Mouse (Mus musculus): Measurements from ENCODE around the gene Chrna10. TPM values are rescaled to one million over a fixed set of nuclear protein-coding genes. Genes with fewer than 3 reads are reported as not detected.

Chrna10 gene
- total and polyA plus RNA-seq, 3 experiments = not detected

GRCm38 (mm10) chr7:102104126-102104525 lies 12.5 kb downstream of the Chrna10 start:
- peaks cover 0 to 3% of the 10 kb centered on the region in 2 experiments; a peak in 1 of 4 replicates for H3K36me3 ChIP-seq (ENCODE audit: control insufficient read depth in 1 of 2, insufficient read depth in 2 of 2, low read length in 2 of 2)
- no peak overlapping the region for H3K27ac ChIP-seq (ENCODE audit: control insufficient read depth, low read depth, low read length)
- no peaks in the 10 kb centered on the region for H3K9me3 ChIP-seq (replicated peaks; ENCODE audit: insufficient read depth, low read length)
- DNase-seq (ENCODE audit: low read depth, low spot score) = no peak
- H3K27me3 ChIP-seq (ENCODE audit: control insufficient read depth in 1 of 2, insufficient read depth in 2 of 2, low read length in 2 of 2) = no peaks in the 10 kb centered on the region; a peak in 3 of 4 replicates
- no peaks in the 10 kb centered on the region for H3K79me2 ChIP-seq (ENCODE audit: control insufficient read depth, insufficient read depth, low read length, poor library complexity)
- peaks cover 6 to 9% of the 10 kb centered on the region in 2 experiments for H3K4me1 ChIP-seq (ENCODE audit: control insufficient read depth in 1 of 2, insufficient read depth in 2 of 2, low read length in 2 of 2)
- H3K4me3 ChIP-seq (ENCODE audit: control insufficient read depth in 1 of 2, insufficient read depth in 1 of 2, low read depth in 2 of 2, low read length in 2 of 2) = no peak overlapping the region
- TF ChIP-seq USF2 (IDR thresholded peaks at IDR 0.05; ENCODE audit: borderline replicate concordance in 1 of 2, insufficient read depth in 1 of 2, low read depth in 1 of 2, low read length in 2 of 2) (no peak), ZMIZ1 (IDR thresholded peaks at IDR 0.05; ENCODE audit: low read depth, low read length) (no peak), MXI1 (IDR thresholded peaks at IDR 0.05; ENCODE audit: low read depth, low read length) (no peak), ZKSCAN1 (IDR thresholded peaks at IDR 0.05; ENCODE audit: low read depth, low read length) (no peak), RCOR1 (IDR thresholded peaks at IDR 0.05; ENCODE audit: low read depth, low read length) (no peak), CHD1 (IDR thresholded peaks at IDR 0.05; ENCODE audit: low read depth, low read length) (no peak)
- H3K9ac ChIP-seq (ENCODE audit: control insufficient read depth, low read depth, low read length, poor library complexity, severe bottlenecking) = no peak overlapping the region

DNA sequence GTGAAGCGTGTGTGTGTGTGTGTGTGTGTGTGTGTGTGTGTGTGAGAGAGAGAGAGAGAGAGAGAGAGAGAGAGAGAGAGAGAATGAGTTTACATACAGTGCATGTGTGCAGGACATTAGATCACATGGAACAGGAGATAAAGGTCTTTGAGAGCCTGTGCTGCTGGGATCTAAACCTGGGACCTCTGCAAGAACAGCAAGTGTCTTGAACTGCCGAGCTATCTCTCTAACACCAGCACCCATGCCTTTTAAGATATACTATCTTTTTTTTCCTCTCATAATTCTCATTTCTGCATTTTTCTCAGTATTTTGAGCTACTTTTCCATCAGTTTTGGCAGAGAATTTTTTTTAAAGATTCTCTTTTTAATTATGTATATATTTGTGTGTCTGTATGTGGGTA lies 13.1 kb downstream of the Chrna10 start:
- H3K27me3 ChIP-seq (ENCODE audit: control insufficient read depth in 1 of 2, insufficient read depth in 2 of 2, low read length in 2 of 2) = no peaks in the 10 kb centered on the region; a peak in 3 of 4 replicates
- H3K36me3 ChIP-seq (ENCODE audit: control insufficient read depth in 1 of 2, insufficient read depth in 2 of 2, low read length in 2 of 2) = peaks cover 0 to 3% of the 10 kb centered on the region in 2 experiments; a peak in 1 of 4 replicates
- no peaks in the 10 kb centered on the region for H3K79me2 ChIP-seq (ENCODE audit: control insufficient read depth, insufficient read depth, low read length, poor library complexity)
- H3K27ac ChIP-seq (ENCODE audit: control insufficient read depth, low read depth, low read length) = no peak overlapping the region
- H3K9ac ChIP-seq (ENCODE audit: control insufficient read depth, low read depth, low read length, poor library complexity, severe bottlenecking) = no peak overlapping the region
- H3K9me3 ChIP-seq (replicated peaks; ENCODE audit: insufficient read depth, low read length) = no peaks in the 10 kb centered on the region
- DNase-seq (ENCODE audit: low read depth, low spot score) = peak; percentile 62
- peaks cover 6 to 9% of the 10 kb centered on the region in 2 experiments for H3K4me1 ChIP-seq (ENCODE audit: control insufficient read depth in 1 of 2, insufficient read depth in 2 of 2, low read length in 2 of 2)
- H3K4me3 ChIP-seq (ENCODE audit: control insufficient read depth in 1 of 2, insufficient read depth in 1 of 2, low read depth in 2 of 2, low read length in 2 of 2) = no peak overlapping the region
- no peak for TF ChIP-seq HCFC1 (IDR thresholded peaks at IDR 0.05; ENCODE audit: low read depth, low read length)
- TF ChIP-seq TBP (IDR thresholded peaks at IDR 0.05; ENCODE audit: low read depth, low read length) = no peak
- TF ChIP-seq MAFK (IDR thresholded peaks at IDR 0.05; ENCODE audit: borderline replicate concordance, low read depth, low read length) = no peak
- no peak for TF ChIP-seq POLR2AphosphoS5 (IDR thresholded peaks at IDR 0.05; ENCODE audit: borderline replicate concordance, low read depth, low read length)
- TF ChIP-seq TCF12 (IDR thresholded peaks at IDR 0.05; ENCODE audit: low read depth, low read length) = peak; percentile 69; the same call in 1 of the 2 replicates
- TF ChIP-seq GATA1 (IDR thresholded peaks at IDR 0.05; ENCODE audit: low read depth, low read length) = peak; percentile 63
- TF ChIP-seq MXI1 (IDR thresholded peaks at IDR 0.05; ENCODE audit: low read depth, low read length) = no peak
- TF ChIP-seq CTCF (IDR thresholded peaks at IDR 0.05 in 2 of 3, conservative IDR thresholded peaks at IDR 0.05 in 1 of 3; ENCODE audit: control insufficient read depth in 1 of 3, insufficient read depth in 1 of 3, low read depth in 2 of 3, low read length in 3 of 3, poor library complexity in 1 of 3, severe bottlenecking in 1 of 3) = no peak
- TF ChIP-seq ZKSCAN1 (IDR thresholded peaks at IDR 0.05; ENCODE audit: low read depth, low read length) = no peak
- TF ChIP-seq POLR2A (IDR thresholded peaks at IDR 0.05; ENCODE audit: control insufficient read depth in 1 of 2, insufficient read depth in 1 of 2, low read depth in 1 of 2, low read length in 2 of 2, poor library complexity in 1 of 2) = no peak
- 0 out of 2 replicates have a peak, but pooled peaks have one; percentile 20 for TF ChIP-seq TAL1 (IDR thresholded peaks at IDR 0.05; ENCODE audit: low read length)
- TF ChIP-seq MAX (IDR thresholded peaks at IDR 0.05; ENCODE audit: low read length) = no peak
- no peak for TF ChIP-seq ZMIZ1 (IDR thresholded peaks at IDR 0.05; ENCODE audit: low read depth, low read length)
- no peak for TF ChIP-seq E2F4 (IDR thresholded peaks at IDR 0.05; ENCODE audit: borderline replicate concordance, low read depth, low read length)
- TF ChIP-seq ZNF384 (IDR thresholded peaks at IDR 0.05; ENCODE audit: low read depth, low read length) = no peak
- TF ChIP-seq SIN3A (IDR thresholded peaks at IDR 0.05; ENCODE audit: low read length) = no peak
- no peak for TF ChIP-seq UBTF (IDR thresholded peaks at IDR 0.05; ENCODE audit: borderline replicate concordance, insufficient read depth, low read depth, low read length)
- no peak for TF ChIP-seq MYC (IDR thresholded peaks at IDR 0.05; ENCODE audit: low read depth, low read length)
- peak; percentile 22; the same call in 1 of the 2 replicates for TF ChIP-seq USF1 (IDR thresholded peaks at IDR 0.05; ENCODE audit: low read depth, low read length)
- TF ChIP-seq ETS1 (IDR thresholded peaks at IDR 0.05; ENCODE audit: low read depth, low read length) = peak; percentile 6; the same call in 1 of the 2 replicates
- TF ChIP-seq USF2 (IDR thresholded peaks at IDR 0.05; ENCODE audit: borderline replicate concordance in 1 of 2, insufficient read depth in 1 of 2, low read depth in 1 of 2, low read length in 2 of 2) = no peak
- no peak for TF ChIP-seq CHD2 (IDR thresholded peaks at IDR 0.05; ENCODE audit: low read length)
- TF ChIP-seq JUND (IDR thresholded peaks at IDR 0.05; ENCODE audit: low read depth, low read length) = no peak
- TF ChIP-seq EP300 (IDR thresholded peaks at IDR 0.05; ENCODE audit: low read depth in 1 of 2, low read length in 2 of 2) = peak; percentile 49 to 62; a peak in 3 of 4 replicates
- no peak for TF ChIP-seq POLR2AphosphoS2 (IDR thresholded peaks at IDR 0.05; ENCODE audit: low read length)
- TF ChIP-seq KAT2A (conservative IDR thresholded peaks at IDR 0.05; ENCODE audit: low read depth, low read length) = no peak
- TF ChIP-seq CHD1 (IDR thresholded peaks at IDR 0.05; ENCODE audit: low read depth, low read length) = no peak
- no peak for TF ChIP-seq MAZ (IDR thresholded peaks at IDR 0.05; ENCODE audit: low read depth, low read length)
- no peak for TF ChIP-seq BHLHE40 (IDR thresholded peaks at IDR 0.05; ENCODE audit: borderline replicate concordance, low read depth, low read length)
- TF ChIP-seq RCOR1 (IDR thresholded peaks at IDR 0.05; ENCODE audit: low read depth, low read length) = no peak
- no peak for TF ChIP-seq GABPA (IDR thresholded peaks at IDR 0.05; ENCODE audit: low read depth, low read length)
